Mouse (Mus musculus) erythroblast, embryonic 14.5 days (primary cell): Measurements from ENCODE around the gene Ankrd1.

Source experiments
- GATA1 ChIP-seq: IDR thresholded peaks from 2 replicates; pipeline ENCODE4 v1.6.1; 2012; ENCODE audit warnings: low read length, inconsistent platforms, mixed read lengths
- TAL1 ChIP-seq: IDR thresholded peaks from 3 replicates; pipeline ENCODE4 v1.6.1; 2012; ENCODE audit warnings: low read length, inconsistent platforms, mixed read lengths

DNA sequence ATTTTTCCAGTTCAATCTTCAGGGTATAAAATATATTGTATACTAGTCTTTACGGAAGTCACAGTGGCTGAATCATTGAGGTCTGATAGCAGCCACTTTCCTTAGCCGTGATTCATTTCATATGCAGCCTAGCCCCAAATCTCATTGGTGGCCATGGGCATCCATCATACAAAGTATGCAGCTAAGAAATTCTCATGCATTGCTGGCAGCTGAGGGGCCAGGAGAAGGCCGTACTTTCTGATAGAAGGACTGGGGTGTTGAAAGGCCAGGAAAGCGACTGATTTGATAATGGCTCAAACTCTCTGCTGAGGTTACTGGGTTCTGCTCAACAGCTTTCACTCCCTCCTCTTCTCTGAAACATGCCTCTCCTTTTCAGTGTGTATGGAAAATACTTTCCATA lies 3.7 kb downstream of the Ankrd1 start:
- TF ChIP-seq TAL1 (no peak), GATA1 (no peak)
